Mouse (Mus musculus) liver, embryonic 11.5 days (tissue): ENCODE results near the gene Nudt17. TPM values are rescaled to one million over a fixed set of nuclear protein-coding genes. Genes with fewer than 3 reads are reported as not detected.
A peak's percentile ranks its signal among the peaks of the same experiment; 100 is the strongest.

ENCODE experiments used
- ATAC-seq: fragments of 200-750 bp; cut with Nextera tagmentation; replicated peaks from 2 replicates; pipeline ENCODE4 v1.8.0; 2017; ENCODE audit warnings: moderate number of reproducible peaks, mild to moderate bottlenecking, moderate TSS enrichment, moderate library complexity; ENCODE audit not compliant: low FRiP score
- DNase-seq: peaks from one replicate; pipeline ENCODE4 v3.0.0-alpha.2; 2017; ENCODE audit warnings: low spot score
- H3K27ac ChIP-seq: fragments of 300-500 bp; sonication (generic); 2 replicates; pipeline ENCODE4 v1.5.1; 2014; ENCODE audit warnings: mild to moderate bottlenecking, low read depth, low read length, control low read depth
- H3K27me3 ChIP-seq: fragments of 300-500 bp; sonication (generic); replicated peaks from 2 replicates; pipeline ENCODE4 v1.6.1; 2014; ENCODE audit warnings: low read length, mixed read lengths; ENCODE audit not compliant: control insufficient read depth, insufficient read depth
- H3K36me3 ChIP-seq: fragments of 300-500 bp; sonication (generic); 2 replicates; pipeline ENCODE4 v1.6.1; 2014; ENCODE audit warnings: mild to moderate bottlenecking, low read length, moderate library complexity, mixed read lengths; ENCODE audit not compliant: control insufficient read depth, insufficient read depth
- H3K4me1 ChIP-seq: fragments of 300-500 bp; sonication (generic); replicated peaks from 2 replicates; pipeline ENCODE4 v1.6.1; 2014; ENCODE audit warnings: low read length, mixed read lengths; ENCODE audit not compliant: control insufficient read depth, insufficient read depth
- H3K4me2 ChIP-seq: fragments of 300-500 bp; sonication (generic); 2 replicates; pipeline ENCODE4 v1.6.1; 2014; ENCODE audit warnings: mild to moderate bottlenecking, control low read depth, moderate library complexity
- H3K4me3 ChIP-seq: fragments of 300-500 bp; sonication (generic); 2 replicates; pipeline ENCODE4 v1.5.1; 2014; ENCODE audit warnings: low read depth, low read length, control low read depth
- H3K9ac ChIP-seq: fragments of 300-500 bp; sonication (generic); 2 replicates; pipeline ENCODE4 v1.6.1; 2014; ENCODE audit warnings: low read depth, low read length, control low read depth
- H3K9me3 ChIP-seq: fragments of 300-500 bp; sonication (generic); 2 replicates; pipeline ENCODE4 v1.6.1; 2016; ENCODE audit warnings: low read length, inconsistent platforms, mixed read lengths; ENCODE audit not compliant: control insufficient read depth
- WGBS: fragments of 180-500 bp; shearing (Covaris S2); extraction: QIAGEN DNeasy Blood & Tissue Kit; methylation state at CpG from one replicate; pipeline ENCODE4 v1.1.7; 2014; 5-methylcytosine and 5-hydroxymethylcytosine counted together
- polyA plus RNA-seq: library from polyadenylated mRNA; unstranded; fragments of >200 nt; fragmentation: Nextera tagmentation; extraction: Ambion mirVana; gene quantifications from 2 replicates; pipeline ENCODE4 v1.2.1, GENCODE M21; 2014

Nudt17 gene
- polyA plus RNA-seq, 1 experiment from 2014 or later = 2.4 TPM

DNA sequence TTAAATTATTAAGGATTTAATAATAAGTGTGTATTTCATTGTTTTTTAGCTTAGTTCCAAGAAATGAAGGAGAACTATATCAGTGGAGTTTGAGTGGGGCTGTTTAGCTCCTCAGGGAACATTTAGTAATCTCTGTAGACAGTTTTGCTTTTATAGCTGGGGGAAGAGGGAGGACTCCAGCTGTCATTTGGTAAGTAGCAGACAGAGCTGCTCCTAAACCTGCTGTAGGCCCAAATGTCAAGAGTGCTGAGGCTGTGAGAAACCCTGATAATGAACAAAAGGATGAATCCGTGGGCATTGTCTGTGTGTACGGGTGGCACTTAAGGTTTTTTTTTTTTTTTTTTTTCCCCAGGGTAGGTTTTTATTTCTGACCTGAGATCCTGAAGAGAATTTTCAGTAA lies 26.8 kb upstream of the Nudt17 start:
- Histone ChIP-seq H3K4me2 (no peak overlapping the region), H3K4me1 (peaks cover 13% of the 10 kb centered on the region; the same call in 1 of the 2 replicates), H3K36me3 (no peaks in the 10 kb centered on the region), H3K4me3 (no peak overlapping the region), H3K9ac (no peak overlapping the region), H3K27me3 (no peaks in the 10 kb centered on the region), H3K27ac (no peak overlapping the region), H3K9me3 (no peaks in the 10 kb centered on the region)
- DNase-seq (no peak), ATAC-seq (no peak)
- WGBS = 74% methylated on average over 2 of the region's 2 CpGs

DNA sequence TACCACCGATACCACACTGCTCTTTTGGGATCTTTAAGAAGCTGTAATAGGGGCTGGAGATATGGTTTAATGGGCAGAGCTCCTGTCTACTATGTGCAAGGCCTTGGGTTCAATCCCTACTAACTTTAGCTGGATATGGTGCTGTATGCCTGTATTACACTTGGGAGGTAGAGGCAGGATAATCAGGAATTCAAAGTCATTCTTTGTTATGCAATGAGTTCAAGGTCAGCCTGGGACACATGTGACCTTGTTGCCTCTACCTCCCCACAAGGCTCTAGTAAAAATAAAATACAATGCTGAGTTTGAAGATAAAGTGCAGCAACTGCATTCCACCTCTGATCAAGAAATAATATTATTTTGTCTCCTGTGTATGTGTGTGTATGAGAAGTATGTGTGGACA lies 25.6 kb upstream of the Nudt17 start:
- H3K4me3 ChIP-seq = no peak overlapping the region
- DNase-seq (no peak), ATAC-seq (no peak)
- H3K36me3 ChIP-seq = no peaks in the 10 kb centered on the region
- WGBS = 72% methylated on average over 1 of the region's 1 CpGs
- H3K27me3 ChIP-seq = no peaks in the 10 kb centered on the region
- no peak overlapping the region for H3K4me2 ChIP-seq
- peaks cover 23% of the 10 kb centered on the region for H3K4me1 ChIP-seq
- no peak overlapping the region for H3K27ac ChIP-seq
- no peak overlapping the region for H3K9ac ChIP-seq
- no peaks in the 10 kb centered on the region for H3K9me3 ChIP-seq

DNA sequence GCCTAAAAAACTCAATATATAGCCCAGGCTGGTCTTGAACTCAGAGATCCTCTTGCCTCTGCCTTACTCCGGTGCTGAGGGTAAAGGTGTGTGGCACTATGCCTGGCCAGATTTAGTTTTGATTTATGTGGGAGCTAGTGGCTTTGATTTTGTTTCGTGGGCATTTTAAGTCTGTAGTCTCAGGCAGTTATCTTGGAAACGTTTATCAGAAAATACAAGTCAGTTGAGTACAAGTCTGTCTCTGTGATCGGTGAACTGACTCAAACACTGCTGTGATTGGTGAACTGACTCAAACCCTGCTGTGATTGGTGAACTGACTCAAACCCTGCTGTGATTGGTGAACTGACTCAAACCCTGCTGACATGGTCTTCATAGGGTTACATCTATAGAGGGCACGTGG lies 22.4 kb upstream of the Nudt17 start:
- Histone ChIP-seq H3K9me3 (no peaks in the 10 kb centered on the region), H3K9ac (no peak overlapping the region), H3K4me1 (peaks cover 29% of the 10 kb centered on the region), H3K27me3 (no peaks in the 10 kb centered on the region), H3K27ac (no peak overlapping the region), H3K4me2 (no peak overlapping the region), H3K4me3 (no peak overlapping the region), H3K36me3 (no peaks in the 10 kb centered on the region)
- no peak for ATAC-seq
- 53% methylated on average over 5 of the region's 5 CpGs for WGBS
- no peak for DNase-seq

DNA sequence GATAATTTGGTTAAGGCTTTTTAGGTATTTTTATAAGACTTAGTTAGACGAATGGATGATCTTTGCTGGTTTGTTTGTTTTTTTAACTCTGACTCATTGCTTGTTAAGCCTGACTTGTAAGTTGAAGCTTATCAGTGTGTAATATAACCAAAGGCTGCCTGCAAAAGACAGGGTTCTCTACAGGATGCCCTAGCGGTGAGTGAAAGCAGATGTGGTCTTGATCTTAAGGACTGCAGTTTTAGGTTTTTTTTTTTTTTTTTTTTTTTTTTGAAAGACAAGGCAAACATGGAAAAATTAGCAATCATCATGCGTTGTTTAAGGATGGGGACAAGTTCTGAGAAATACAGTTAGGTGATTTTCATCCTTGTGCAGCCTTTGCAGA lies 21.0 kb upstream of the Nudt17 start:
- Histone ChIP-seq H3K4me3 (no peak overlapping the region; the same call in 1 of the 2 replicates), H3K9me3 (no peaks in the 10 kb centered on the region), H3K4me1 (peaks cover 27% of the 10 kb centered on the region), H3K27me3 (no peaks in the 10 kb centered on the region), H3K36me3 (no peaks in the 10 kb centered on the region; the same call in 1 of the 2 replicates), H3K9ac (no peak overlapping the region), H3K27ac (no peak overlapping the region), H3K4me2 (peak overlapping the region; percentile 88)
- DNase-seq (no peak), ATAC-seq (no peak)
- 48% methylated on average over 3 of the region's 3 CpGs for WGBS

- Histone ChIP-seq H3K27ac (peak overlapping the region; percentile 77; the same call in 1 of the 2 replicates), H3K9me3 (no peaks in the 10 kb centered on the region), H3K4me3 (peak overlapping the region; percentile 79), H3K36me3 (no peaks in the 10 kb centered on the region; the same call in 1 of the 2 replicates), H3K27me3 (no peaks in the 10 kb centered on the region), H3K4me2 (peak overlapping the region; percentile 88), H3K4me1 (peaks cover 25% of the 10 kb centered on the region), H3K9ac (peak overlapping the region; percentile 79)
- DNase-seq = no peak
- no peak for ATAC-seq
- WGBS = 52% methylated on average over 7 of the region's 7 CpGs
Measured at GRCm38 (mm10) chr3:96728634-96729402, 20.5 kb upstream of the Nudt17 start.

GRCm38 (mm10) chr3:96727828-96728633 lies 19.7 kb upstream of the Nudt17 start:
- Histone ChIP-seq H3K27me3 (no peaks in the 10 kb centered on the region), H3K9ac (peak overlapping the region; percentile 79), H3K9me3 (no peaks in the 10 kb centered on the region), H3K4me1 (peaks cover 25% of the 10 kb centered on the region), H3K27ac (peak overlapping the region; percentile 77), H3K36me3 (peaks cover 3% of the 10 kb centered on the region; the same call in 1 of the 2 replicates), H3K4me3 (peak overlapping the region; percentile 79), H3K4me2 (peak overlapping the region; percentile 88)
- under 1% methylated on average over 41 of the region's 42 CpGs for WGBS
- no peak for DNase-seq
- peak; percentile 53 for ATAC-seq

GRCm38 (mm10) chr3:96727343-96727827 lies 19.0 kb upstream of the Nudt17 start, which contains the start of the genes Polr3c and Rnf115:
Gene Polr3c, minus strand, starts transcription at chr3:96727628.
Gene Rnf115, plus strand, starts transcription at chr3:96727664.
- no peaks in the 10 kb centered on the region for H3K9me3 ChIP-seq
- peak; percentile 98 for ATAC-seq
- peak within 1 kb of the TSS; percentile 79 for H3K4me3 ChIP-seq
- under 1% methylated on average over 52 of the region's 52 CpGs for WGBS
- peaks cover 28% of the 10 kb centered on the region for H3K4me1 ChIP-seq
- H3K36me3 ChIP-seq = peaks cover 3% of the 10 kb centered on the region; the same call in 1 of the 2 replicates
- H3K27ac ChIP-seq = peak within 1 kb of the TSS; percentile 77
- DNase-seq = peak; percentile 93
- peak within 1 kb of the TSS; percentile 79 for H3K9ac ChIP-seq
- H3K27me3 ChIP-seq = no peaks in the 10 kb centered on the region
- H3K4me2 ChIP-seq = peak within 1 kb of the TSS; percentile 88

- H3K4me2 ChIP-seq = no peak overlapping the region
- H3K9ac ChIP-seq = no peak overlapping the region
- no peaks in the 10 kb centered on the region for H3K9me3 ChIP-seq
- no peak overlapping the region for H3K27ac ChIP-seq
- peaks cover 8% of the 10 kb centered on the region; the same call in 1 of the 2 replicates for H3K4me1 ChIP-seq
- no peak overlapping the region for H3K4me3 ChIP-seq
- 56% methylated on average over 14 of the region's 14 CpGs for WGBS
- no peak for DNase-seq
- peaks cover 23% of the 10 kb centered on the region for H3K36me3 ChIP-seq
- ATAC-seq = 0 out of 2 replicates have a peak, but pooled peaks have one; percentile 40
- no peaks in the 10 kb centered on the region for H3K27me3 ChIP-seq
Measured at GRCm38 (mm10) chr3:96719173-96719572, 10.8 kb upstream of the Nudt17 start.
